ENCODE assay signal across 19 mouse cellular contexts in genomic region chr4:142638057-142638456, GRCm38 (mm10).
A peak's percentile ranks its signal among the peaks of the same experiment; 100 is the strongest.
DNase-seq lines count a peak whose midpoint lies in the region; ATAC-seq and TF ChIP-seq lines count a peak whose summit lies in the region.
"Had no signal": no experiment of that assay in that cellular context is flagged by ENCODE, and none has a peak within 500 bp of the region (broad histone marks: within the 10 kb centered on the region; RNA-seq: fewer than 3 reads in every experiment).

No protein-coding gene starts in this region.

- H3K9ac ChIP-seq in midbrain, embryonic 14.5 days (replicated peaks; ENCODE audit: low read length), result no peak overlapping the region
- no peak overlapping the region for H3K9ac ChIP-seq in midbrain, embryonic 13.5 days (replicated peaks)
- no peak overlapping the region for H3K9ac ChIP-seq in forebrain, embryonic 12.5 days
- H3K9ac ChIP-seq: embryonic facial prominence, embryonic 12.5 days; heart, embryonic 13.5 days; kidney, embryonic 15.5 days; limb, embryonic 13.5 days; liver, embryonic 15.5 days; stomach, embryonic 15.5 days had no signal

- TF ChIP-seq POLR2A in kidney, adult 2 months (IDR thresholded peaks at IDR 0.05; ENCODE audit: low read depth, low read length), result no peak

- no peaks in the 10 kb centered on the region for H3K9me3 ChIP-seq in midbrain, embryonic 14.5 days (ENCODE audit: control insufficient read depth, low read length)
- no peaks in the 10 kb centered on the region for H3K9me3 ChIP-seq in midbrain, embryonic 13.5 days
- no peaks in the 10 kb centered on the region for H3K9me3 ChIP-seq in forebrain, embryonic 12.5 days
- H3K9me3 ChIP-seq: embryonic facial prominence, embryonic 12.5 days; heart, embryonic 13.5 days; kidney, embryonic 15.5 days; limb, embryonic 13.5 days; liver, embryonic 15.5 days; stomach, embryonic 15.5 days had no signal

- H3K27ac ChIP-seq in kidney, adult 2 months (ENCODE audit: insufficient read depth, low read depth, low read length), result no peak overlapping the region
- H3K27ac ChIP-seq in midbrain, embryonic 14.5 days (replicated peaks; ENCODE audit: low read depth, low read length), result no peak overlapping the region
- H3K27ac ChIP-seq in midbrain, embryonic 13.5 days, result no peak overlapping the region
- H3K27ac ChIP-seq in forebrain, embryonic 12.5 days, result peak overlapping the region; percentile 73
- H3K27ac ChIP-seq: heart, embryonic 13.5 days; kidney, embryonic 15.5 days; limb, embryonic 13.5 days; liver, embryonic 15.5 days had no signal

- no peaks in the 10 kb centered on the region for H3K4me1 ChIP-seq in kidney, adult 2 months (ENCODE audit: control insufficient read depth, insufficient read depth, low read length)
- H3K4me1 ChIP-seq in midbrain, embryonic 14.5 days (ENCODE audit: control insufficient read depth, insufficient read depth, low read length), result peaks cover 13% of the 10 kb centered on the region
- H3K4me1 ChIP-seq in midbrain, embryonic 13.5 days (replicated peaks), result peaks cover 18% of the 10 kb centered on the region
- H3K4me1 ChIP-seq in forebrain, embryonic 12.5 days, result peaks cover 14% of the 10 kb centered on the region
- H3K4me1 ChIP-seq: liver, embryonic 15.5 days; stomach, embryonic 15.5 days had no signal

- no peak overlapping the region for H3K4me2 ChIP-seq in midbrain, embryonic 14.5 days (ENCODE audit: low read length)
- H3K4me2 ChIP-seq in midbrain, embryonic 13.5 days (replicated peaks), result no peak overlapping the region
- H3K4me2 ChIP-seq in forebrain, embryonic 12.5 days, result no peak overlapping the region
- H3K4me2 ChIP-seq: embryonic facial prominence, embryonic 12.5 days; heart, embryonic 13.5 days; kidney, embryonic 15.5 days; limb, embryonic 13.5 days; liver, embryonic 15.5 days; stomach, embryonic 15.5 days had no signal

- no peak for DNase-seq in kidney, adult 2 months
- DNase-seq in kidney, postnatal 10 days, result no peak
- DNase-seq in midbrain, embryonic 14.5 days, result peak; percentile 33
- DNase-seq in adipocyte (ENCODE audit: low spot score), result no peak
- no peak for DNase-seq in urinary bladder, postnatal 36 days (ENCODE audit: low spot score in 2 of 2)
- DNase-seq: adrenal gland, postnatal 10 days; cerebellum, adult 18-20 months; heart, postnatal 36 days; lung, postnatal 4 days had no signal

- TF ChIP-seq CTCF in kidney, adult 2 months (conservative IDR thresholded peaks at IDR 0.05; ENCODE audit: insufficient read depth, insufficient read length, low read depth, low read length), result 0 out of 2 replicates have a peak, but pooled peaks have one; percentile 25

- 88% methylated on average over 4 of the region's 4 CpGs for WGBS in kidney, adult 2 months
- WGBS in midbrain, embryonic 14.5 days, result 88% methylated on average over 4 of the region's 4 CpGs
- 93% methylated on average over 4 of the region's 4 CpGs for WGBS in midbrain, embryonic 13.5 days
- WGBS in forebrain, embryonic 12.5 days, result 92% methylated on average over 4 of the region's 4 CpGs

- H3K4me3 ChIP-seq in kidney, adult 2 months (ENCODE audit: insufficient read depth, low read depth, low read length), result no peak overlapping the region
- H3K4me3 ChIP-seq in midbrain, embryonic 14.5 days (replicated peaks; ENCODE audit: low read depth, low read length), result no peak overlapping the region
- no peak overlapping the region for H3K4me3 ChIP-seq in midbrain, embryonic 13.5 days (replicated peaks)
- no peak overlapping the region for H3K4me3 ChIP-seq in forebrain, embryonic 12.5 days (replicated peaks)
- H3K4me3 ChIP-seq: embryonic facial prominence, embryonic 12.5 days; heart, embryonic 13.5 days; kidney, embryonic 15.5 days; limb, embryonic 13.5 days; liver, embryonic 15.5 days; stomach, embryonic 15.5 days had no signal

- no peaks in the 10 kb centered on the region for H3K27me3 ChIP-seq in kidney, adult 2 months (replicated peaks; ENCODE audit: control insufficient read depth, insufficient read depth, low read length)
- H3K27me3 ChIP-seq in midbrain, embryonic 14.5 days (ENCODE audit: control insufficient read depth, insufficient read depth, low read length), result no peaks in the 10 kb centered on the region
- no peaks in the 10 kb centered on the region for H3K27me3 ChIP-seq in midbrain, embryonic 13.5 days
- no peaks in the 10 kb centered on the region for H3K27me3 ChIP-seq in forebrain, embryonic 12.5 days
- H3K27me3 ChIP-seq: CH12.LX; embryonic facial prominence, embryonic 12.5 days; kidney, embryonic 15.5 days; limb, embryonic 13.5 days; liver, embryonic 15.5 days; stomach, embryonic 15.5 days had no signal

- ATAC-seq in midbrain, embryonic 14.5 days (ENCODE audit: low FRiP score, low TSS enrichment), result no peak
- ATAC-seq in midbrain, embryonic 13.5 days, result no peak
- no peak; the same call in 1 of the 2 replicates for ATAC-seq in forebrain, embryonic 12.5 days (ENCODE audit: low FRiP score)
- ATAC-seq: inflammation-experienced regulatory T-cells, adult 6 months had no signal

- no peaks in the 10 kb centered on the region for H3K36me3 ChIP-seq in kidney, adult 2 months (ENCODE audit: control insufficient read depth, insufficient read depth, low read length)
- no peaks in the 10 kb centered on the region for H3K36me3 ChIP-seq in midbrain, embryonic 14.5 days (ENCODE audit: control insufficient read depth, insufficient read depth, low read length)
- H3K36me3 ChIP-seq in midbrain, embryonic 13.5 days, result no peaks in the 10 kb centered on the region
- no peaks in the 10 kb centered on the region for H3K36me3 ChIP-seq in forebrain, embryonic 12.5 days (replicated peaks)
- H3K36me3 ChIP-seq: embryonic facial prominence, embryonic 12.5 days; heart, embryonic 13.5 days; kidney, embryonic 15.5 days; limb, embryonic 13.5 days; liver, embryonic 15.5 days; stomach, embryonic 15.5 days had no signal
